Mouse (Mus musculus) hindbrain, embryonic 12.5 days (tissue): ENCODE data around the gene Fam173b. TPM values are rescaled to one million over a fixed set of nuclear protein-coding genes. Genes with fewer than 3 reads are reported as not detected.

ENCODE experiments used
- ATAC-seq: fragments of 200-750 bp; cut with Nextera tagmentation; 2 replicates; pipeline ENCODE4 v1.8.0; 2017; ENCODE audit warnings: moderate TSS enrichment; ENCODE audit not compliant: low FRiP score
- H3K27ac ChIP-seq: fragments of 300-500 bp; sonication (generic); 2 replicates; pipeline ENCODE4 v1.5.1; 2016; ENCODE audit warnings: mild to moderate bottlenecking
- H3K27me3 ChIP-seq: fragments of 300-500 bp; sonication (generic); 2 replicates; pipeline ENCODE4 v1.6.1; 2016; ENCODE audit warnings: mild to moderate bottlenecking
- H3K36me3 ChIP-seq: fragments of 300-500 bp; sonication (generic); 2 replicates; pipeline ENCODE4 v1.6.1; 2016; ENCODE audit warnings: mild to moderate bottlenecking
- H3K4me1 ChIP-seq: fragments of 300-500 bp; sonication (generic); 2 replicates; pipeline ENCODE4 v1.6.1; 2016
- H3K4me2 ChIP-seq: fragments of 300-500 bp; sonication (generic); replicated peaks from 2 replicates; pipeline ENCODE4 v1.6.1; 2016; ENCODE audit warnings: mild to moderate bottlenecking
- H3K4me3 ChIP-seq: fragments of 300-500 bp; sonication (generic); 2 replicates; pipeline ENCODE4 v1.5.1; 2016; ENCODE audit warnings: mild to moderate bottlenecking
- H3K9ac ChIP-seq: fragments of 300-500 bp; sonication (generic); 2 replicates; pipeline ENCODE4 v1.6.1; 2016; ENCODE audit warnings: mild to moderate bottlenecking, moderate library complexity
- H3K9me3 ChIP-seq: fragments of 300-500 bp; sonication (generic); replicated peaks from 2 replicates; pipeline ENCODE4 v1.6.1; 2016; ENCODE audit warnings: mild to moderate bottlenecking
- WGBS: fragments of 180-500 bp; shearing (Covaris S2); methylation state at CpG from one replicate; pipeline ENCODE4 v1.1.7; 2016; 5-methylcytosine and 5-hydroxymethylcytosine counted together
- polyA plus RNA-seq: library from polyadenylated mRNA; unstranded; fragments of >200 nt; fragmentation: Nextera tagmentation; extraction: Ambion mirVana; gene quantifications from 2 replicates; pipeline ENCODE4 v1.2.1, GENCODE M21; 2016

Gene Fam173b
- polyA plus RNA-seq, 1 experiment from 2014 or later = 12.4 TPM

DNA sequence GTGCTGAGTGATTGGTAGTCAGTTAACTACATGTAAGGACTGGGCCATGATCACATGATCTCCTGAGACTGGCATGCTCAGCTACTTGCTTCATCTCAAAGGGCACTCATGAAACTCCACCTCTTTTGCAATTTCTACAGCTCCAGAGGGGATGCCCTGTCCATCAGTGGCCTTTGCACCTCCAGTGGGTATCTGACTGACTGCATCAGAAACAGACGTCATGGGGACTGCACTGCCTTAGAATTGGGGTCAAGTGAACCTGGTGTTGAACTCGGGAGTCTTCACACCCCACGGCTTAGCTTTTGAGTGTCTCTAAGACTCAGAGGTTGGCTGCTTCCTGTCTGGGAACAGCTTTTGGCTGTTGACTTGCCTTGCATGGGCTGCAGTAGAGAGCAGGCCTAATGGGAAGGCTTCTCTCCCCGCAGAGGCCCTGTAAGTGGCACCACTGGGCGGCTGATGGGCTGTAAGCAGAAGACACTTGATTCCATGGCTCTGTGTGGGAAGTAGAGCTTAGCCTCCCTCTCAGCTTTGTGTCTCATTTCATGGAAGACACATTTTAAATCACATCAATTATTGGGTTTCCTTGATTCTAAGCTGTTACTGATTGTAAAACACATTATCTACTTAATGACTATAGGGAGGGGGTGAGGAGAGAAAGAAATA is 58.6 kb downstream of the Fam173b start:
- Histone ChIP-seq H3K4me1 (no peaks in the 10 kb centered on the region), H3K36me3 (no peaks in the 10 kb centered on the region), H3K9ac (no peak overlapping the region), H3K27ac (no peak overlapping the region; the same call in 1 of the 2 replicates), H3K9me3 (no peaks in the 10 kb centered on the region), H3K4me3 (no peak overlapping the region), H3K27me3 (no peaks in the 10 kb centered on the region; the same call in 1 of the 2 replicates), H3K4me2 (no peak overlapping the region)
- WGBS = 84% methylated on average over 5 of the region's 5 CpGs
- ATAC-seq = no peak

DNA sequence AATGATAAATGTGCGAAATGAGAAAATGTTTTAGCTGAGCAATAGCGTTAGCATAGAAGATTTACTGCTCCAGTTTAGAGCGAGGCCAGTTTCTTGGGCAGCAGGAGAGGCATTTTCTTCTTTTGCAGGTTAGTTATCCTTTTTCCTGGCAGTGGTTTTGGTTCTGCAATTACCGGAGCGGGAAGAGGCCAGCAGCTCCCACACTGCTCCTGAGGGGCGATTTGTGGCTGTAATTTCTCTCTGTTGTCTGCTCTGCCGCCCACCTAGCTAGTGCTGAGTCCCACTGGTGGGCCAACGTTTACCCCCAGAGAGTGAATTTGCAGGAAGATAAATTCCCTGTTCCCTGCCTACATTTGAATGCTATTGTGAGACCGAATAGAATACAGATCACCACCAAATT is 59.2 kb downstream of the Fam173b start:
- Histone ChIP-seq H3K4me3 (no peak overlapping the region), H3K36me3 (no peaks in the 10 kb centered on the region), H3K27me3 (no peaks in the 10 kb centered on the region; the same call in 1 of the 2 replicates), H3K9me3 (no peaks in the 10 kb centered on the region), H3K27ac (peak overlapping the region; percentile 23; the same call in 1 of the 2 replicates), H3K9ac (no peak overlapping the region), H3K4me1 (no peaks in the 10 kb centered on the region), H3K4me2 (no peak overlapping the region)
- ATAC-seq = no peak
- WGBS = 84% methylated on average over 9 of the region's 9 CpGs

GRCm38 (mm10) chr15:31661802-31662201 is 60.1 kb downstream of the Fam173b start:
- no peak for ATAC-seq
- Histone ChIP-seq H3K27ac (no peak overlapping the region), H3K4me2 (no peak overlapping the region), H3K4me1 (no peaks in the 10 kb centered on the region), H3K4me3 (no peak overlapping the region), H3K27me3 (no peaks in the 10 kb centered on the region), H3K36me3 (no peaks in the 10 kb centered on the region), H3K9ac (no peak overlapping the region), H3K9me3 (no peaks in the 10 kb centered on the region)
- WGBS = 52% methylated on average over 4 of the region's 4 CpGs

- H3K9me3 ChIP-seq = no peaks in the 10 kb centered on the region
- no peaks in the 10 kb centered on the region for H3K27me3 ChIP-seq
- H3K9ac ChIP-seq = no peak overlapping the region
- no peaks in the 10 kb centered on the region for H3K36me3 ChIP-seq
- H3K4me2 ChIP-seq = no peak overlapping the region
- no peak overlapping the region for H3K4me3 ChIP-seq
- no peak for ATAC-seq
- H3K4me1 ChIP-seq = no peaks in the 10 kb centered on the region
- 91% methylated on average over 3 of the region's 3 CpGs for WGBS
- H3K27ac ChIP-seq = no peak overlapping the region
These were observed 61.4 kb downstream of the Fam173b start for GRCm38 (mm10) chr15:31663074-31663473.

Other genes starting within 250 kb of the Fam173b start
- 0.85 and 0.87 TPM in 2 replicates for gene Ankrd33b, start 234.1 kb upstream of the Fam173b start, polyA plus RNA-seq
- 2.8 and 2.9 TPM in 2 replicates for gene Ropn1l, start 148.1 kb upstream of the Fam173b start, polyA plus RNA-seq
- 67.5 and 70.9 TPM in 2 replicates for gene March6, start 70.8 kb upstream of the Fam173b start, polyA plus RNA-seq
- 2.7 and 2.8 TPM in 2 replicates for gene Cmbl, start 36.5 kb upstream of the Fam173b start, polyA plus RNA-seq
- 539 and 546 TPM in 2 replicates for gene Cct5, start within 50 bp of the Fam173b start, polyA plus RNA-seq